ENCODE assay signal across 16 mouse cellular contexts in the genomic region with DNA sequence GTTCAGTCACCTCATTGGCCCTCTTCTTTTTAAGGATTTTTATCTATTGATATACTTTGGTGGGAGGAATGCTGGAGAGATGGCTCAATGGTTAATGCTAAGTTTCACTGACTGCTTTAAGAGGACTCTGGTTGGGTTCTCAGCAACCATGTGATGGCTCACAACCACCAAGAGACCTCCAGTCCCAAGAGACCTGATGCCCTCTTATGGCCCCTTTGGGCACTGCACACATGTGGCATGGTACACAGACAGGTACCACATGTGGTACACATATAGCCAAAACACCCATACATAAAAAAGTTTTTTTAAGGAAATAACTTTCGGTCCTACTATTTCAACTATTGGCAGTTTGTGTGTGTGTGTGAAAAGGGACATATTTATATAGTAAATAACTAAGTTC. TPM values are rescaled to one million over a fixed set of nuclear protein-coding genes. Genes with fewer than 3 reads are reported as not detected.
A peak's percentile ranks its signal among the peaks of the same experiment; 100 is the strongest.
DNase-seq lines count a peak whose midpoint lies in the region; ATAC-seq and TF ChIP-seq lines count a peak whose summit lies in the region.
"Had no signal": no experiment of that assay in that cellular context is flagged by ENCODE, and none has a peak within 500 bp of the region (broad histone marks: within the 10 kb centered on the region; RNA-seq: fewer than 3 reads in every experiment).

No protein-coding gene starts in this region.

- no peaks in the 10 kb centered on the region; the same call in 1 of the 2 replicates for H3K79me2 ChIP-seq in heart, adult 2 months (replicated peaks; ENCODE audit: control insufficient read depth, insufficient read depth, low read length)

- TF ChIP-seq EP300 in heart, adult 2 months (IDR thresholded peaks at IDR 0.05; ENCODE audit: insufficient read depth, low read depth, low read length): no peak

- no peak overlapping the region for H3K27ac ChIP-seq in heart, adult 2 months
- H3K27ac ChIP-seq in hindbrain, embryonic 16.5 days (ENCODE audit: low read depth, low read length): no peak overlapping the region
- H3K27ac ChIP-seq: hindbrain, postnatal 0 days had no signal

- H3K9me3 ChIP-seq in hindbrain, embryonic 16.5 days (ENCODE audit: control insufficient read depth, low read length): no peaks in the 10 kb centered on the region
- H3K9me3 ChIP-seq: G1E had no signal

- TF ChIP-seq CTCF in heart, adult 2 months (IDR thresholded peaks at IDR 0.05): peak; percentile 41

- intact Hi-C loops in heart, adult 2 months (cut with DNase I): no loop called here

- no peak for TF ChIP-seq POLR2A in heart, adult 2 months (IDR thresholded peaks at IDR 0.05; ENCODE audit: insufficient read depth, low read depth, low read length)

- peaks cover 8% of the 10 kb centered on the region for H3K36me3 ChIP-seq in heart, adult 2 months (ENCODE audit: control insufficient read depth, insufficient read depth, low read length)
- no peaks in the 10 kb centered on the region for H3K36me3 ChIP-seq in hindbrain, embryonic 16.5 days (ENCODE audit: control insufficient read depth, insufficient read depth, low read length)

- H3K27me3 ChIP-seq in heart, adult 2 months (ENCODE audit: control insufficient read depth, insufficient read depth, low read length): 0 out of 2 replicates have a peak, but pooled peaks cover 1% of the 10 kb centered on the region
- H3K27me3 ChIP-seq in hindbrain, embryonic 16.5 days (replicated peaks; ENCODE audit: control insufficient read depth, insufficient read depth, low read length): no peaks in the 10 kb centered on the region

- no peak for ATAC-seq in hindbrain, embryonic 16.5 days
- ATAC-seq: hindbrain, postnatal 0 days had no signal

- no peak overlapping the region for H3K9ac ChIP-seq in heart, adult 2 months (ENCODE audit: low read depth, low read length)
- no peak overlapping the region for H3K9ac ChIP-seq in hindbrain, embryonic 16.5 days (ENCODE audit: low read depth, low read length)

- H3K4me3 ChIP-seq in heart, adult 2 months: no peak overlapping the region
- no peak overlapping the region for H3K4me3 ChIP-seq in hindbrain, embryonic 16.5 days (ENCODE audit: low read length)

- peaks cover 9% of the 10 kb centered on the region for H3K4me1 ChIP-seq in heart, adult 2 months (ENCODE audit: control insufficient read depth, insufficient read depth, low read length)
- peaks cover 8% of the 10 kb centered on the region for H3K4me1 ChIP-seq in hindbrain, embryonic 16.5 days (ENCODE audit: control insufficient read depth, insufficient read depth, low read depth, low read length)

- 95% methylated on average over 1 of the region's 1 CpGs for WGBS in heart, adult 2 months
- WGBS in hindbrain, embryonic 16.5 days: 98% methylated on average over 1 of the region's 1 CpGs

- DNase-seq in heart, adult 2 months: no peak
- no peak for DNase-seq in heart, adult 9 months (ENCODE audit: low spot score in 2 of 2)
- DNase-seq in lung, postnatal 10 days: peak; percentile 24
- no peak for DNase-seq in lung, adult 18-20 months
- DNase-seq in ES-CJ7 (ENCODE audit: low read depth, low spot score): peak; percentile 41
- DNase-seq in lung, postnatal 36 days: peak; percentile 23
- DNase-seq in adrenal gland, postnatal 10 days: no peak
- DNase-seq: adrenal gland, postnatal 25 days; cerebellum, adult 2 months; kidney, postnatal 10 days; spleen, adult 18-20 months; thymus, adult 2 months had no signal

- H3K4me2 ChIP-seq in hindbrain, embryonic 16.5 days (ENCODE audit: low read length): no peak overlapping the region
- H3K4me2 ChIP-seq: liver, embryonic 11.5 days had no signal

RNA-seq across cellular contexts. Expression of gene Rab8b, which starts 2.6 kb away (rescaled TPM):
- total RNA-seq in heart, adult 2 months (2021): 1 to 10 TPM; 8.5 to 9.8 TPM
- 5.5 and 10.0 TPM in 2 replicates for polyA plus RNA-seq in heart, adult 2 months (2012; rRNA removed)
- 36.2 and 40.4 TPM in 2 replicates for polyA plus RNA-seq in hindbrain, embryonic 16.5 days (2015; fragmentation: Nextera tagmentation; extraction: Ambion mirVana)
- total RNA-seq in adrenal gland, postnatal 10 days (2021): 10 to 100 TPM; 21.7 TPM

RNA-seq across cellular contexts. Expression of gene Rps27l, which starts 23.8 kb away (rescaled TPM):
- total RNA-seq in heart, adult 2 months (2021): 100 to 1,000 TPM; 157 to 180 TPM
- polyA plus RNA-seq in heart, adult 2 months (2012; rRNA removed): 53.5 and 79.3 TPM in 2 replicates
- polyA plus RNA-seq in hindbrain, embryonic 16.5 days (2015; fragmentation: Nextera tagmentation; extraction: Ambion mirVana): 204 and 212 TPM in 2 replicates
- total RNA-seq in adrenal gland, postnatal 10 days (2021): 100 to 1,000 TPM; 312 to 350 TPM

RNA-seq across cellular contexts. Expression of gene Lactb, which starts 53.2 kb away (rescaled TPM):
- 10 to 100 TPM; 20.4 to 20.6 TPM for total RNA-seq in heart, adult 2 months (2021)
- polyA plus RNA-seq in heart, adult 2 months (2012; rRNA removed): 6.8 and 10.8 TPM in 2 replicates
- polyA plus RNA-seq in hindbrain, embryonic 16.5 days (2015; fragmentation: Nextera tagmentation; extraction: Ambion mirVana): 12.1 and 12.3 TPM in 2 replicates
- 10 to 100 TPM; 18.7 to 20.3 TPM for total RNA-seq in adrenal gland, postnatal 10 days (2021)

Comparison
In these comparisons a context has a peak if more than half of its experiments do, and no peak if none do; other contexts are left out.
1. DNase-seq: peak in lung, postnatal 10 days (single experiment), ES-CJ7 (single experiment) and lung, postnatal 36 days (single experiment); none in heart, adult 2 months (0 of 2), heart, adult 9 months (0 of 2), lung, adult 18-20 months (0 of 2) and adrenal gland, postnatal 10 days (single experiment).